Comparison of ENCODE assay signal across 8 mouse cellular contexts in genomic region chr17:49756862-49757261, GRCm38 (mm10).
A peak's percentile ranks its signal among the peaks of the same experiment; 100 is the strongest.
DNase-seq lines count a peak whose midpoint lies in the region; ATAC-seq lines count a peak whose summit lies in the region.
"Had no signal": no experiment of that assay in that cellular context is flagged by ENCODE, and none has a peak within 500 bp of the region (broad histone marks: within the 10 kb centered on the region; RNA-seq: fewer than 3 reads in every experiment).

No protein-coding gene starts in this region.

- peak; percentile 89 for ATAC-seq in stomach, embryonic 16.5 days (ENCODE audit: insufficient read depth, low FRiP score)

- no peak overlapping the region for H3K4me3 ChIP-seq in stomach, embryonic 16.5 days (replicated peaks; ENCODE audit: low read length)
- H3K4me3 ChIP-seq: heart, adult 2 months had no signal

- H3K27ac ChIP-seq in stomach, embryonic 16.5 days (ENCODE audit: low read length) = peak overlapping the region; percentile 18; the same call in 1 of the 2 replicates
- H3K27ac ChIP-seq: heart, adult 2 months had no signal

- no peaks in the 10 kb centered on the region for H3K9me3 ChIP-seq in stomach, embryonic 16.5 days (replicated peaks; ENCODE audit: control insufficient read depth, low read length)

- no peaks in the 10 kb centered on the region for H3K27me3 ChIP-seq in stomach, embryonic 16.5 days (ENCODE audit: control insufficient read depth, insufficient read depth, low read length)

- DNase-seq in heart, adult 18-20 months = peak; percentile 29 to 35
- DNase-seq in heart, adult 8-10 months (ENCODE audit: low spot score) = no peak
- DNase-seq in ovary, postnatal 10 days (ENCODE audit: low spot score) = peak; percentile 34
- DNase-seq in ovary, adult 18-20 months (ENCODE audit: low spot score) = no peak
- DNase-seq in heart, postnatal 4 days = peak; percentile 55
- DNase-seq in thymus, postnatal 10 days (ENCODE audit: low spot score in 2 of 2) = no peak

- no peaks in the 10 kb centered on the region for H3K36me3 ChIP-seq in stomach, embryonic 16.5 days (ENCODE audit: control insufficient read depth, insufficient read depth, low read length)

- WGBS in stomach, embryonic 16.5 days = 65% methylated on average over 19 of the region's 19 CpGs

- no peak overlapping the region for H3K9ac ChIP-seq in stomach, embryonic 16.5 days (ENCODE audit: low read length)

- no peak overlapping the region for H3K4me2 ChIP-seq in stomach, embryonic 16.5 days (ENCODE audit: low read depth, low read length)

- H3K4me1 ChIP-seq in stomach, embryonic 16.5 days (ENCODE audit: control insufficient read depth, insufficient read depth, low read length) = 0 out of 2 replicates have a peak, but pooled peaks cover 3% of the 10 kb centered on the region

Comparison
In these comparisons a context has a peak if more than half of its experiments do, and no peak if none do; other contexts are left out.
1. DNase-seq: peak in heart, adult 18-20 months (2 of 2), ovary, postnatal 10 days (single experiment) and heart, postnatal 4 days (single experiment); none in heart, adult 8-10 months (single experiment), ovary, adult 18-20 months (single experiment) and thymus, postnatal 10 days (0 of 2).